27 mouse cellular contexts compared by ENCODE assay signal in genomic region chr17:83539262-83540037, GRCm38 (mm10). TPM values are rescaled to one million over a fixed set of nuclear protein-coding genes. Genes with fewer than 3 reads are reported as not detected.
DNase-seq lines count a peak whose midpoint lies in the region; ATAC-seq and TF ChIP-seq lines count a peak whose summit lies in the region.
"Had no signal": no experiment of that assay in that cellular context is flagged by ENCODE, and none has a peak within 500 bp of the region (broad histone marks: within the 10 kb centered on the region; RNA-seq: fewer than 3 reads in every experiment).

No protein-coding gene starts in this region.

- ATAC-seq in kidney, embryonic 14.5 days (ENCODE audit: low FRiP score, low TSS enrichment): peak; percentile 74
- peak; percentile 81 for ATAC-seq in kidney, postnatal 0 days (replicated peaks; ENCODE audit: low FRiP score, low read depth)
- peak; percentile 75 for ATAC-seq in Patski
- ATAC-seq: activated CD4-positive, CD25-positive, alpha-beta regulatory T cell, adult 4 months; CD4-positive, CD25-positive, alpha-beta regulatory T cell, adult 4 months; forebrain, embryonic 15.5 days; hindbrain, postnatal 0 days; inflammation-experienced regulatory T-cells, adult 6 months had no signal

- peaks cover 10% of the 10 kb centered on the region; the same call in 1 of the 2 replicates for H3K4me1 ChIP-seq in kidney, embryonic 14.5 days (ENCODE audit: control insufficient read depth, insufficient read depth, low read length)
- H3K4me1 ChIP-seq in kidney, postnatal 0 days (replicated peaks; ENCODE audit: insufficient read depth, low read length): 0 out of 2 replicates have a peak, but pooled peaks cover 4% of the 10 kb centered on the region
- H3K4me1 ChIP-seq in embryonic facial prominence, embryonic 10.5 days: peaks cover 35% of the 10 kb centered on the region
- 0 out of 2 replicates have a peak, but pooled peaks cover 9% of the 10 kb centered on the region for H3K4me1 ChIP-seq in hindbrain, embryonic 10.5 days (replicated peaks)
- H3K4me1 ChIP-seq: embryonic facial prominence, embryonic 15.5 days; forebrain, embryonic 12.5 days; heart, embryonic 12.5 days; heart, embryonic 15.5 days had no signal

- WGBS in kidney, embryonic 14.5 days: 33% methylated on average over 12 of the region's 12 CpGs
- 28% methylated on average over 12 of the region's 12 CpGs for WGBS in kidney, postnatal 0 days
- 45% methylated on average over 12 of the region's 12 CpGs for WGBS in embryonic facial prominence, embryonic 10.5 days
- 72% methylated on average over 12 of the region's 12 CpGs for WGBS in hindbrain, embryonic 10.5 days

- in situ Hi-C loops in Patski (cut with MboI; ENCODE audit: low pct_unique_long_range_greater_than_20kb): no loop called here

- no peaks in the 10 kb centered on the region for H3K27me3 ChIP-seq in kidney, embryonic 14.5 days (ENCODE audit: control insufficient read depth, insufficient read depth, low read length)
- no peaks in the 10 kb centered on the region for H3K27me3 ChIP-seq in kidney, postnatal 0 days (ENCODE audit: insufficient read depth, low read length)
- no peaks in the 10 kb centered on the region for H3K27me3 ChIP-seq in Patski
- peaks cover 18% of the 10 kb centered on the region for H3K27me3 ChIP-seq in embryonic facial prominence, embryonic 10.5 days (replicated peaks; ENCODE audit: low read depth, poor library complexity, severe bottlenecking)
- peaks cover 14% of the 10 kb centered on the region for H3K27me3 ChIP-seq in hindbrain, embryonic 10.5 days (ENCODE audit: insufficient read depth, poor library complexity, severe bottlenecking)
- H3K27me3 ChIP-seq: forebrain, embryonic 15.5 days had no signal

- peak overlapping the region; percentile 31; the same call in 1 of the 2 replicates for H3K27ac ChIP-seq in kidney, embryonic 14.5 days (ENCODE audit: low read depth, low read length)
- H3K27ac ChIP-seq in kidney, postnatal 0 days: no peak overlapping the region
- H3K27ac ChIP-seq in embryonic facial prominence, embryonic 10.5 days (replicated peaks): 0 out of 2 replicates have a peak overlapping the region, but pooled peaks have one; percentile 41
- no peak overlapping the region for H3K27ac ChIP-seq in hindbrain, embryonic 10.5 days
- H3K27ac ChIP-seq: embryonic facial prominence, embryonic 12.5 days; embryonic facial prominence, embryonic 15.5 days; forebrain, embryonic 12.5 days; forebrain, embryonic 15.5 days; heart, embryonic 15.5 days; hindbrain, embryonic 14.5 days had no signal

- H3K36me3 ChIP-seq in kidney, embryonic 14.5 days (ENCODE audit: control insufficient read depth, insufficient read depth, low read length): no peaks in the 10 kb centered on the region
- no peaks in the 10 kb centered on the region for H3K36me3 ChIP-seq in kidney, postnatal 0 days (ENCODE audit: insufficient read depth, low read length)
- H3K36me3 ChIP-seq in embryonic facial prominence, embryonic 10.5 days (replicated peaks): no peaks in the 10 kb centered on the region
- H3K36me3 ChIP-seq in hindbrain, embryonic 10.5 days: no peaks in the 10 kb centered on the region
- H3K36me3 ChIP-seq: embryonic facial prominence, embryonic 12.5 days; embryonic facial prominence, embryonic 15.5 days; forebrain, embryonic 12.5 days; forebrain, embryonic 15.5 days; heart, embryonic 12.5 days; heart, embryonic 15.5 days had no signal

- POLR2A ChIA-PET in Patski (lab: Charles Lee): no interaction called here

- H3K4me2 ChIP-seq in kidney, embryonic 14.5 days (replicated peaks; ENCODE audit: low read depth, low read length): no peak overlapping the region
- H3K4me2 ChIP-seq in kidney, postnatal 0 days (ENCODE audit: low read length): no peak overlapping the region
- H3K4me2 ChIP-seq: embryonic facial prominence, embryonic 12.5 days; embryonic facial prominence, embryonic 15.5 days; forebrain, embryonic 12.5 days; forebrain, embryonic 15.5 days; heart, embryonic 12.5 days; heart, embryonic 15.5 days; hindbrain, embryonic 14.5 days had no signal

- no peak for DNase-seq in kidney, adult 9 months
- peak; percentile 83 for DNase-seq in kidney, postnatal 0 days (ENCODE audit: low spot score)
- DNase-seq in kidney, adult 11 months: no peak
- no peak for DNase-seq in Patski (ENCODE audit: low read depth, low spot score)
- peak; percentile 39 for DNase-seq in embryonic facial prominence, embryonic 10.5 days (ENCODE audit: low spot score)
- DNase-seq in hindbrain, embryonic 10.5 days (ENCODE audit: low spot score): no peak
- DNase-seq: adrenal gland, adult 8-10 months; adrenal gland, postnatal 25 days; cerebellum, adult 11-12 months; cerebellum, adult 8-10 months; cerebellum, postnatal 14 days; gastrocnemius, postnatal 25 days; heart, adult 18-20 months; heart, postnatal 10 days; heart, postnatal 36 days had no signal

- CTCF ChIA-PET in Patski (lab: Charles Lee): interaction anchor here (1.2 to 1.7 kb wide), 3 partner anchors 13 to 31 kb away, joined by 3 to 4 read pairs (median 3); no protein-coding TSS in a partner anchor

- TF ChIP-seq CTCF in kidney, postnatal 0 days (IDR thresholded peaks at IDR 0.05; ENCODE audit: low read depth): no peak
- TF ChIP-seq CTCF in Patski (IDR thresholded peaks at IDR 0.05): no peak

- no peaks in the 10 kb centered on the region for H3K9me3 ChIP-seq in kidney, embryonic 14.5 days (ENCODE audit: control insufficient read depth, low read length)
- no peaks in the 10 kb centered on the region for H3K9me3 ChIP-seq in kidney, postnatal 0 days (replicated peaks; ENCODE audit: low read length)
- H3K9me3 ChIP-seq in embryonic facial prominence, embryonic 10.5 days: no peaks in the 10 kb centered on the region
- no peaks in the 10 kb centered on the region for H3K9me3 ChIP-seq in hindbrain, embryonic 10.5 days
- H3K9me3 ChIP-seq: embryonic facial prominence, embryonic 12.5 days; embryonic facial prominence, embryonic 15.5 days; forebrain, embryonic 12.5 days; forebrain, embryonic 15.5 days; heart, embryonic 15.5 days had no signal

- no peak overlapping the region for H3K9ac ChIP-seq in kidney, embryonic 14.5 days (ENCODE audit: low read depth, low read length)
- H3K9ac ChIP-seq in kidney, postnatal 0 days (ENCODE audit: low read depth, low read length): no peak overlapping the region
- H3K9ac ChIP-seq: embryonic facial prominence, embryonic 12.5 days; embryonic facial prominence, embryonic 15.5 days; forebrain, embryonic 12.5 days; forebrain, embryonic 15.5 days; heart, embryonic 12.5 days; heart, embryonic 15.5 days; hindbrain, embryonic 14.5 days had no signal

- no peak overlapping the region for H3K4me3 ChIP-seq in kidney, embryonic 14.5 days (ENCODE audit: low read length)
- no peak overlapping the region for H3K4me3 ChIP-seq in kidney, postnatal 0 days (replicated peaks; ENCODE audit: low read depth, low read length)
- H3K4me3 ChIP-seq in embryonic facial prominence, embryonic 10.5 days: no peak overlapping the region
- H3K4me3 ChIP-seq in hindbrain, embryonic 10.5 days: no peak overlapping the region
- H3K4me3 ChIP-seq: embryonic facial prominence, embryonic 12.5 days; embryonic facial prominence, embryonic 15.5 days; forebrain, embryonic 12.5 days; forebrain, embryonic 15.5 days; heart, embryonic 12.5 days; heart, embryonic 15.5 days had no signal

RNA-seq across cellular contexts. Expression of gene Cox7a2l, which starts 22.3 kb away (rescaled TPM):
- polyA plus RNA-seq in kidney, embryonic 14.5 days (2014; fragmentation: Nextera tagmentation; extraction: Ambion mirVana): 199 and 214 TPM in 2 replicates
- polyA plus RNA-seq in kidney, postnatal 0 days (2015; fragmentation: Nextera tagmentation; extraction: Ambion mirVana): 258 and 279 TPM in 2 replicates
- polyA plus RNA-seq in Patski (2021): 279 TPM
- 118 and 125 TPM in 2 replicates for polyA plus RNA-seq in embryonic facial prominence, embryonic 10.5 days (2016; fragmentation: Nextera tagmentation; extraction: Ambion mirVana)
- 137 and 146 TPM in 2 replicates for polyA plus RNA-seq in hindbrain, embryonic 10.5 days (2016; fragmentation: Nextera tagmentation; extraction: Ambion mirVana)

Comparison
In these comparisons a context has a peak if more than half of its experiments do, and no peak if none do; other contexts are left out.
1. H3K27ac ChIP-seq: peak in kidney, embryonic 14.5 days (single experiment) and embryonic facial prominence, embryonic 10.5 days (single experiment); none in kidney, postnatal 0 days (single experiment) and hindbrain, embryonic 10.5 days (single experiment).
2. DNase-seq: peak in kidney, postnatal 0 days (single experiment) and embryonic facial prominence, embryonic 10.5 days (single experiment); none in kidney, adult 9 months (single experiment), kidney, adult 11 months (single experiment), Patski (single experiment) and hindbrain, embryonic 10.5 days (single experiment).
3. Peak in every context shown above with its lines, with median percentiles within 50 percentile points of each other: ATAC-seq.